32 mouse cellular contexts compared by ENCODE assay signal in genomic region chr17:12044222-12044621, GRCm38 (mm10).
DNase-seq lines count a peak whose midpoint lies in the region; ATAC-seq lines count a peak whose summit lies in the region.
"Had no signal": no experiment of that assay in that cellular context is flagged by ENCODE, and none has a peak within 500 bp of the region (broad histone marks: within the 10 kb centered on the region; RNA-seq: fewer than 3 reads in every experiment).

No protein-coding gene starts in this region.

- peaks cover 17% of the 10 kb centered on the region for H3K4me1 ChIP-seq in heart, embryonic 10.5 days
- H3K4me1 ChIP-seq in kidney, embryonic 16.5 days (ENCODE audit: insufficient read depth, low read length): peaks cover 4% of the 10 kb centered on the region; the same call in 1 of the 2 replicates
- peaks cover 30% of the 10 kb centered on the region for H3K4me1 ChIP-seq in embryonic facial prominence, embryonic 10.5 days
- peaks cover 13% of the 10 kb centered on the region for H3K4me1 ChIP-seq in limb, embryonic 13.5 days

- peak overlapping the region; percentile 37; the same call in 1 of the 2 replicates for H3K4me3 ChIP-seq in heart, embryonic 10.5 days
- H3K4me3 ChIP-seq in kidney, embryonic 16.5 days (ENCODE audit: low read length): no peak overlapping the region
- H3K4me3 ChIP-seq in embryonic facial prominence, embryonic 10.5 days: 0 out of 2 replicates have a peak overlapping the region, but pooled peaks have one; percentile 16
- H3K4me3 ChIP-seq in limb, embryonic 13.5 days: no peak overlapping the region
- H3K4me3 ChIP-seq: embryonic facial prominence, embryonic 12.5 days; erythroblast, embryonic 14.5 days; gastrocnemius, adult 2 months; hindbrain, embryonic 15.5 days; neural tube, embryonic 15.5 days had no signal

- H3K9ac ChIP-seq in kidney, embryonic 16.5 days (replicated peaks; ENCODE audit: low read length): no peak overlapping the region
- H3K9ac ChIP-seq in limb, embryonic 13.5 days: no peak overlapping the region
- H3K9ac ChIP-seq: embryonic facial prominence, embryonic 12.5 days; hindbrain, embryonic 15.5 days; liver, embryonic 14.5 days; neural tube, embryonic 15.5 days had no signal

- no peaks in the 10 kb centered on the region for H3K36me3 ChIP-seq in heart, embryonic 10.5 days
- H3K36me3 ChIP-seq in kidney, embryonic 16.5 days (ENCODE audit: insufficient read depth, low read length): no peaks in the 10 kb centered on the region
- no peaks in the 10 kb centered on the region for H3K36me3 ChIP-seq in embryonic facial prominence, embryonic 10.5 days (replicated peaks)
- H3K36me3 ChIP-seq in limb, embryonic 13.5 days: no peaks in the 10 kb centered on the region
- H3K36me3 ChIP-seq: embryonic facial prominence, embryonic 12.5 days; hindbrain, embryonic 15.5 days; neural tube, embryonic 15.5 days had no signal

- no peak overlapping the region for H3K27ac ChIP-seq in heart, embryonic 10.5 days
- H3K27ac ChIP-seq in kidney, embryonic 16.5 days (ENCODE audit: low read length): no peak overlapping the region
- no peak overlapping the region for H3K27ac ChIP-seq in embryonic facial prominence, embryonic 10.5 days (replicated peaks)
- H3K27ac ChIP-seq in limb, embryonic 13.5 days: no peak overlapping the region
- H3K27ac ChIP-seq: embryonic facial prominence, embryonic 12.5 days; gastrocnemius, adult 2 months; hindbrain, embryonic 15.5 days; liver, embryonic 14.5 days; macrophage; neural tube, embryonic 15.5 days; stomach, postnatal 0 days had no signal

- ATAC-seq in kidney, embryonic 16.5 days (ENCODE audit: low FRiP score, low TSS enrichment): no peak
- no peak for ATAC-seq in limb, embryonic 13.5 days (ENCODE audit: low FRiP score, low read depth)
- ATAC-seq: forebrain, embryonic 16.5 days; inflammation-experienced regulatory T-cells, adult 6 months had no signal

- intact Hi-C loops in heart, postnatal 25 days (cut with DNase I): no loop called here
- intact Hi-C loops in left cerebral cortex, postnatal 14 days (cut with DNase I): no loop called here

- no peaks in the 10 kb centered on the region for H3K9me3 ChIP-seq in heart, embryonic 10.5 days
- no peaks in the 10 kb centered on the region for H3K9me3 ChIP-seq in kidney, embryonic 16.5 days (ENCODE audit: low read length)
- H3K9me3 ChIP-seq in embryonic facial prominence, embryonic 10.5 days: no peaks in the 10 kb centered on the region
- H3K9me3 ChIP-seq in limb, embryonic 13.5 days: no peaks in the 10 kb centered on the region
- H3K9me3 ChIP-seq: embryonic facial prominence, embryonic 12.5 days; hindbrain, embryonic 15.5 days; neural tube, embryonic 15.5 days had no signal

- H3K27me3 ChIP-seq in heart, embryonic 10.5 days (ENCODE audit: insufficient read depth, poor library complexity, severe bottlenecking): peaks cover 31% of the 10 kb centered on the region
- H3K27me3 ChIP-seq in kidney, embryonic 16.5 days (ENCODE audit: insufficient read depth, low read length): no peaks in the 10 kb centered on the region; the same call in 1 of the 2 replicates
- H3K27me3 ChIP-seq in embryonic facial prominence, embryonic 10.5 days (replicated peaks; ENCODE audit: low read depth, poor library complexity, severe bottlenecking): peaks cover 18% of the 10 kb centered on the region
- H3K27me3 ChIP-seq in limb, embryonic 13.5 days: peaks cover 12% of the 10 kb centered on the region
- H3K27me3 ChIP-seq: hindbrain, embryonic 15.5 days; neural tube, embryonic 15.5 days had no signal

- peak overlapping the region; percentile 29 for H3K4me2 ChIP-seq in kidney, embryonic 16.5 days (replicated peaks; ENCODE audit: low read depth, low read length)
- peak overlapping the region; percentile 32; the same call in 1 of the 2 replicates for H3K4me2 ChIP-seq in limb, embryonic 13.5 days (replicated peaks)
- H3K4me2 ChIP-seq: hindbrain, embryonic 15.5 days; neural tube, embryonic 15.5 days had no signal

- 48% methylated on average over 8 of the region's 8 CpGs for WGBS in heart, embryonic 10.5 days
- WGBS in kidney, embryonic 16.5 days: 48% methylated on average over 6 of the region's 8 CpGs
- 47% methylated on average over 8 of the region's 8 CpGs for WGBS in embryonic facial prominence, embryonic 10.5 days
- WGBS in limb, embryonic 13.5 days: 54% methylated on average over 8 of the region's 8 CpGs

- no peak for DNase-seq in heart, embryonic 10.5 days (ENCODE audit: low spot score)
- no peak for DNase-seq in heart, postnatal 25 days (ENCODE audit: low spot score)
- no peak for DNase-seq in kidney, postnatal 36 days
- DNase-seq in embryonic facial prominence, embryonic 10.5 days (ENCODE audit: low spot score): no peak
- DNase-seq in urinary bladder, postnatal 10 days (ENCODE audit: low spot score): no peak
- DNase-seq in left cerebral cortex, postnatal 14 days (ENCODE audit: low spot score in 2 of 2): no peak
- DNase-seq: adrenal gland, postnatal 10 days; cerebellum, adult 11 months; cerebellum, adult 9-10 months; cerebellum, postnatal 36 days; gastrocnemius, adult 2 months; gastrocnemius, postnatal 36 days; kidney, adult 11 months; kidney, postnatal 10 days; liver; lung, adult 2 months; lung, postnatal 10 days; midbrain, embryonic 14.5 days; right cerebral cortex, postnatal 25 days; thymus, adult 18-20 months; thymus, postnatal 25 days had no signal

Comparison
In these comparisons a context has a peak if more than half of its experiments do, and no peak if none do; other contexts are left out.
1. H3K4me3 ChIP-seq: peak in heart, embryonic 10.5 days (single experiment) and embryonic facial prominence, embryonic 10.5 days (single experiment); none in kidney, embryonic 16.5 days (single experiment) and limb, embryonic 13.5 days (single experiment).